Mouse (Mus musculus) mouse embryonic stem cell (cell line): ENCODE measurements around the gene 4931422A03Rik.

Experiments used
- in situ Hi-C, 2 experiments: fragments of 300-500 bp; cut with MboI; formaldehyde crosslinking; loops; 1 replicate in 1 of 2; 3 replicates in 1 of 2; pipeline ENCODE4 v1.14.3; 2019 to 2020; ENCODE audit warnings: low sequenced_read_pairs in 2 of 2, low pct_unique_long_range_greater_than_20kb in 1 of 2, mixed read lengths in 1 of 2; ENCODE audit not compliant: unreplicated experiment in 1 of 2

4931422A03Rik gene

GRCm38 (mm10) chr2:103927610-103928145 is 100.5 kb downstream of the 4931422A03Rik start:
- in situ Hi-C loops = no loop called here

GRCm38 (mm10) chr2:103926586-103927113 is 101.5 kb downstream of the 4931422A03Rik start:
- in situ Hi-C loops = no loop called here

- in situ Hi-C loops = no loop called here
Measured at GRCm38 (mm10) chr2:103919488-103919887, 108.7 kb downstream of the 4931422A03Rik start.

- in situ Hi-C loops = no loop called here
Measured at GRCm38 (mm10) chr2:103918375-103918774, 109.8 kb downstream of the 4931422A03Rik start.

GRCm38 (mm10) chr2:103917375-103917774 is 110.8 kb downstream of the 4931422A03Rik start:
- in situ Hi-C loops = no loop called here
